Mouse (Mus musculus) liver, embryonic 12.5 days (tissue): ENCODE measurements around the gene Cldn7. TPM values are rescaled to one million over a fixed set of nuclear protein-coding genes. Genes with fewer than 3 reads are reported as not detected.
"Not testable (repeated sequence)": the region's sequence is repeated elsewhere in the genome, so short reads cannot be mapped to it uniquely, and the experiment has no call there.

Source experiments
- ATAC-seq: fragments of 200-750 bp; cut with Nextera tagmentation; 2 replicates; pipeline ENCODE4 v1.8.0; 2017; ENCODE audit warnings: moderate number of reproducible peaks, mild to moderate bottlenecking, moderate library complexity
- H3K27ac ChIP-seq: fragments of 300-500 bp; sonication (generic); 2 replicates; pipeline ENCODE4 v1.5.1; 2016; ENCODE audit warnings: mild to moderate bottlenecking
- H3K27me3 ChIP-seq: fragments of 300-500 bp; sonication (generic); replicated peaks from 2 replicates; pipeline ENCODE4 v1.6.1; 2016; ENCODE audit warnings: mild to moderate bottlenecking, moderate library complexity
- H3K36me3 ChIP-seq: fragments of 300-500 bp; sonication (generic); 2 replicates; pipeline ENCODE4 v1.6.1; 2016; ENCODE audit warnings: mild to moderate bottlenecking, moderate library complexity
- H3K4me1 ChIP-seq: fragments of 300-500 bp; sonication (generic); 2 replicates; pipeline ENCODE4 v1.6.1; 2016
- H3K4me2 ChIP-seq: fragments of 300-500 bp; sonication (generic); 2 replicates; pipeline ENCODE4 v1.6.1; 2016; ENCODE audit warnings: mild to moderate bottlenecking, moderate library complexity
- H3K4me3 ChIP-seq: fragments of 300-500 bp; sonication (generic); 2 replicates; pipeline ENCODE4 v1.5.1; 2016; ENCODE audit warnings: mild to moderate bottlenecking, moderate library complexity
- H3K9ac ChIP-seq: fragments of 300-500 bp; sonication (generic); 2 replicates; pipeline ENCODE4 v1.6.1; 2016; ENCODE audit warnings: mild to moderate bottlenecking, moderate library complexity
- H3K9me3 ChIP-seq: fragments of 300-500 bp; sonication (generic); replicated peaks from 2 replicates; pipeline ENCODE4 v1.6.1; 2016; ENCODE audit warnings: mild to moderate bottlenecking, moderate library complexity
- WGBS: fragments of 180-500 bp; shearing (Covaris S2); methylation state at CpG from one replicate; pipeline ENCODE4 v1.1.7; 2016; ENCODE audit not compliant: insufficient replicate concordance; 5-methylcytosine and 5-hydroxymethylcytosine counted together
- microRNA counts: library from miRNA; unstranded; fragments of <30 nt; microRNA quantifications from one replicate; lab custom pipeline; 2017
- microRNA-seq: library from miRNA; unstranded; fragments of <30 nt; microRNA quantifications from one replicate; pipeline ENCODE4, GENCODE M21; 2017
- polyA plus RNA-seq: library from polyadenylated mRNA; unstranded; fragments of >200 nt; fragmentation: Nextera tagmentation; extraction: Ambion mirVana; gene quantifications from 2 replicates; pipeline ENCODE4 v1.2.1, GENCODE M21; 2016

Cldn7 gene
- polyA plus RNA-seq, 1 experiment from 2014 or later, result 3.3 TPM

DNA sequence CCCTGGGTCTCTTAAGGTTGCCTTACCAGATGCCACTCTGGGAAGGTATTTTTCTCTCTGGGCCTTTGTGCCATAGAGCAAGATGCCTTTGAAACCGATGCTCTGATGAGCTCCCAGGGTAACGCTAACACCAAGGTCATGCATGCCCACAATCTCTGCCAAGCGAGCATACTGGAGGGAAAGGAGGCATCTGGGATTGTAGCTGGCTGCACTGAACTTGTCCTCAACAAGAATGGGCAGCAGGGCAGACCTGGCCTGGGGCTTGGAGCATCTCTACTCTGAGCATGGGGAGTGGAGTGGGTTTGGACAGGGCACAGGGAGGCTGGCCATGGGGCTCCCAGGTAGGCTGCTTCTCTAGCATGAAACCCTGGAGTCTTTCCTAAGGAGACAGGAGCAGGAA is 48.8 kb downstream of the Cldn7 start:
- H3K4me2 ChIP-seq, result no peak overlapping the region
- H3K9me3 ChIP-seq, result no peaks in the 10 kb centered on the region
- WGBS, result 81% methylated on average over 3 of the region's 3 CpGs
- H3K4me1 ChIP-seq, result peaks cover 36% of the 10 kb centered on the region
- ATAC-seq, result no peak
- no peaks in the 10 kb centered on the region for H3K27me3 ChIP-seq
- no peak overlapping the region for H3K9ac ChIP-seq
- peaks cover 56% of the 10 kb centered on the region for H3K36me3 ChIP-seq
- no peak overlapping the region for H3K27ac ChIP-seq
- no peak overlapping the region for H3K4me3 ChIP-seq

DNA sequence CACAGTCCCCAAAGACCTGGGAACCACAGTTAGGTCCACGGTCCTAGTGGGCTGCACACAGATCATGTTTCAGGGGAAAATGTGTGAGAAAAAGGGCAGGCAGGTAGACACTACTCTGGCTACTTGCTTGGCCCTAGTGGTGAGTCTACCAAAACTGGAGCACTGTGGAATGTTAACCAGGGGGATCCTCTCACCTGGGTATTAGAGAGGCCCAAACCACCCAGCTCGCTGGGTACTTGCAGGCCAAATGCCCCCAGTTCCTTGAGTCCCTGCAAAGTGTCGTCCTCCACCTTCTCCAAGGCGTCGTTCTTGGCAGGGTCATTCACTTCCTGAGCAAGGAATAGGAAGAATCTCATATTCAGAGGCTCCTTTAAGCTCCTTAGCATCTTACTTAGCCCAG is 49.5 kb downstream of the Cldn7 start:
- Histone ChIP-seq H3K27ac (no peak overlapping the region), H3K4me3 (peak overlapping the region; percentile 68; the same call in 1 of the 2 replicates), H3K9me3 (no peaks in the 10 kb centered on the region), H3K9ac (peak overlapping the region; percentile 82), H3K4me1 (peaks cover 42% of the 10 kb centered on the region), H3K36me3 (peaks cover 50% of the 10 kb centered on the region), H3K27me3 (no peaks in the 10 kb centered on the region), H3K4me2 (peak overlapping the region; percentile 84)
- no peak for ATAC-seq
- 62% methylated on average over 5 of the region's 5 CpGs for WGBS

DNA sequence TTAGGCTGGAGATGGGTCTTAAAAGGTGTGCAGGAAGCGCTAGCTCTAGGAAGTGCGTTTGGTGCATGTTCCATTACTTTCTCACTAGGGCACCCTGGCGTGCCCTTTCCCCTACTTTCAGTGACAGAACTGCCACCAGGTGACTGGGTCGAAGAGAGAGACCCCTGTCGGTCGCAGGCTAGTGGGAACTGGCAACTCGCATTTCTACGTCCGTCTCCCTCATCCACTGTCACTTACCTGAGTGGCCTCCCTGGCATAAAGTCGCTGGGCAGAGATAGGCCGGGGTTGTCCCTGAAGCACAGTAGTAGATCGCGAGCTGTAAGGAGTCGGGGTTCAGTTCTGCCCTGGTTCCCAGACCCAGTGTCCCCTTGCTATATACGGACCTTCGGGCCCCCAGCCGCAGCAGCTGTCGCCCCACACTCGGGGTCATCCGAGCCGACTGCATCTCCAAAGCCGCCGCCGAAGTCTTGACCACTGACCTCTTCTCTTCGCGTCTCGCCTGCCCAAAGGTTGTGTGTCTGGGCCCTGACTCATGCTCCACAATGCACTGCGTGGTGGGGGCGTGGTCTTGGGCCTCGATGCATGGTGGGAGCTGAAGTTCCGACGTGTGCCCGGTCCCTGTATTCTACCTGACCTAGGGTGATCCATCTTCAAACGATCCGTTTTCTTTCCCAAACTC is 50.4 kb downstream of the Cldn7 start, which contains the start of gene Acadvl:
TSS of gene Acadvl (minus strand) at position 532 of the 679 bp plus-strand sequence.
- WGBS, result under 1% methylated on average over 35 of the region's 35 CpGs
- ATAC-seq, result peak; percentile 91
- Histone ChIP-seq H3K27ac (peak within 1 kb of the TSS; percentile 78), H3K9ac (peak within 1 kb of the TSS; percentile 82), H3K36me3 (peaks cover 40% of the 10 kb centered on the region), H3K4me3 (peak within 1 kb of the TSS; percentile 68), H3K27me3 (no peaks in the 10 kb centered on the region), H3K4me1 (peaks cover 52% of the 10 kb centered on the region), H3K4me2 (peak within 1 kb of the TSS; percentile 84), H3K9me3 (no peaks in the 10 kb centered on the region)

GRCm38 (mm10) chr11:70015677-70016076 is 51.1 kb downstream of the Cldn7 start:
- peaks cover 58% of the 10 kb centered on the region for H3K4me1 ChIP-seq
- no peak overlapping the region for H3K27ac ChIP-seq
- WGBS, result 58% methylated on average over 6 of the region's 6 CpGs

GRCm38 (mm10) chr11:70016177-70016576 is 51.6 kb downstream of the Cldn7 start:
- not testable (repeated sequence) for ATAC-seq, H3K27me3 ChIP-seq, H3K4me3 ChIP-seq, H3K9me3 ChIP-seq, H3K4me2 ChIP-seq, H3K9ac ChIP-seq, H3K27ac ChIP-seq
- WGBS, result 78% methylated on average over 2 of the region's 2 CpGs
- Histone ChIP-seq H3K4me1 (peaks cover 63% of the 10 kb centered on the region), H3K36me3 (peaks cover 29% of the 10 kb centered on the region)

More at GRCm38 (mm10) chr11:70015677-70016076, 51.1 kb downstream of the Cldn7 start:
- peak overlapping the region; percentile 68 for H3K4me3 ChIP-seq
- H3K9ac ChIP-seq, result peak overlapping the region; percentile 82
- H3K9me3 ChIP-seq, result no peaks in the 10 kb centered on the region
- ATAC-seq, result no peak
- H3K4me2 ChIP-seq, result peak overlapping the region; percentile 84
- H3K27me3 ChIP-seq, result no peaks in the 10 kb centered on the region
- peaks cover 34% of the 10 kb centered on the region for H3K36me3 ChIP-seq

DNA sequence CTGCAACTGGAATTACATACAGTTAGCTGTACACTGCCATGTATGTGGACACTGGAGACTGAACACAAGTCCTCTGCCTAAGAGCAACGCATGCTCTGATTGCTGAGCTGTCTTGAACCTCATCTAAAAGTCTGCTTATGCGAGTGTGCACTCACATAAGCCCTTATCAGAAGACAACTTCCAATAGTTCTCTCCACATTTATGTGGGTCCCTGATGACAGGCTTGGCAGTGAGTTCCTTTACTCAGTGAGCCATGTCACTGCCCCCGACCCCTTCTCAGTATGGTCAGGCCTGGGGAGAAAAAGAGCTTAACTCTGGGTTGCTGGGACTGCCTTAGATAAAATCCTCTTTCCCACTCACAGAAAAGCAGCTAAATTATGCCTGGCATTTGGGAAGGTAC is 52.1 kb downstream of the Cldn7 start, which contains the start of gene Dlg4:
TSS of gene Dlg4 (plus strand) at position 274 of the 400 bp plus-strand sequence.
- no peak within 1 kb of the TSS for H3K4me3 ChIP-seq
- 56% methylated on average over 3 of the region's 3 CpGs for WGBS

GRCm38 (mm10) chr11:70017199-70017767 is 52.7 kb downstream of the Cldn7 start:
- no peak overlapping the region for H3K4me2 ChIP-seq

More for the DNA sequence above, 52.1 kb downstream of the Cldn7 start, which contains the start of gene Dlg4:
- no peaks in the 10 kb centered on the region for H3K27me3 ChIP-seq
- peaks cover 24% of the 10 kb centered on the region for H3K36me3 ChIP-seq
- no peaks in the 10 kb centered on the region for H3K9me3 ChIP-seq
- no peak for ATAC-seq
- H3K9ac ChIP-seq, result peak within 1 kb of the TSS; percentile 82; the same call in 1 of the 2 replicates
- H3K4me2 ChIP-seq, result peak within 1 kb of the TSS; percentile 84; the same call in 1 of the 2 replicates
- H3K27ac ChIP-seq, result no peak within 1 kb of the TSS
- peaks cover 68% of the 10 kb centered on the region for H3K4me1 ChIP-seq

More at GRCm38 (mm10) chr11:70017199-70017767, 52.7 kb downstream of the Cldn7 start:
- H3K27ac ChIP-seq, result no peak overlapping the region
- no peaks in the 10 kb centered on the region for H3K9me3 ChIP-seq
- WGBS, result 46% methylated on average over 7 of the region's 7 CpGs
- no peak for ATAC-seq
- H3K4me3 ChIP-seq, result no peak overlapping the region
- peaks cover 18% of the 10 kb centered on the region for H3K36me3 ChIP-seq
- H3K9ac ChIP-seq, result no peak overlapping the region
- H3K4me1 ChIP-seq, result peaks cover 69% of the 10 kb centered on the region
- peaks cover 4% of the 10 kb centered on the region; the same call in 1 of the 2 replicates for H3K27me3 ChIP-seq

MicroRNA genes within 50 kb of the gene (microRNA counts, 519-probe panel; counts per million panel counts)
- microRNA mmu-miR-324-3p (lab: Ali Mortazavi, UCI) (582 counts per million, percentile 70 among the panel's probes with 10 or more counts), microRNA mmu-miR-324-5p (lab: Ali Mortazavi, UCI) (582 counts per million, percentile 70 among the panel's probes with 10 or more counts)

Small RNAs within 50 kb of the gene (microRNA-seq; reads per million reads assigned to microRNA genes)
- 1.1 reads per million for gene Gm44349
- 2,716 reads per million, percentile 83 among the genes with 10 or more reads in this experiment for gene Mir324

Other genes with a start within 250 kb of the Cldn7 start
- 17.4 and 20.2 TPM in 2 replicates for gene Polr2a, start 206.1 kb upstream of the Cldn7 start, polyA plus RNA-seq
- not detected in 2 replicates for gene Slc35g3, start 202.8 kb upstream of the Cldn7 start, polyA plus RNA-seq
- gene Zbtb4, start 198.9 kb upstream of the Cldn7 start, polyA plus RNA-seq, result 0.43 and 0.70 TPM in 2 replicates
- gene Chrnb1, start 168.8 kb upstream of the Cldn7 start, polyA plus RNA-seq, result 0.63 and 0.64 TPM in 2 replicates
- 0.45 and 0.48 TPM in 2 replicates for gene Fgf11, start 162.9 kb upstream of the Cldn7 start, polyA plus RNA-seq
- 0.59 and 0.72 TPM in 2 replicates for gene Tmem102, start 159.2 kb upstream of the Cldn7 start, polyA plus RNA-seq
- not detected in 2 replicates for gene Gm39566, start 149.5 kb upstream of the Cldn7 start, polyA plus RNA-seq
- gene Spem2, start 146.3 kb upstream of the Cldn7 start, polyA plus RNA-seq, result not detected in 2 replicates
- not detected in 2 replicates for gene Spem1, start 142.6 kb upstream of the Cldn7 start, polyA plus RNA-seq
- gene Nlgn2, start 127.0 kb upstream of the Cldn7 start, polyA plus RNA-seq, result 1.3 and 1.4 TPM in 2 replicates
- 330 and 338 TPM in 2 replicates for gene Tmem256, start 126.3 kb upstream of the Cldn7 start, polyA plus RNA-seq
- gene Plscr3, start 118.4 kb upstream of the Cldn7 start, polyA plus RNA-seq, result 37.0 and 37.7 TPM in 2 replicates
- 1.2 and 1.4 TPM in 2 replicates for gene Tnk1, start 106.0 kb upstream of the Cldn7 start, polyA plus RNA-seq
- gene Tmem95, start 86.8 kb upstream of the Cldn7 start, polyA plus RNA-seq, result not detected in 2 replicates
- 1.3 TPM in 2 replicates for gene Kctd11, start 83.4 kb upstream of the Cldn7 start, polyA plus RNA-seq
- gene Acap1, start 69.2 kb upstream of the Cldn7 start, polyA plus RNA-seq, result 7.6 and 8.1 TPM in 2 replicates
- 2.3 TPM in 2 replicates for gene 2810408A11Rik, start 63.8 kb upstream of the Cldn7 start, polyA plus RNA-seq
- 4.5 and 5.7 TPM in 2 replicates for gene Neurl4, start 63.7 kb upstream of the Cldn7 start, polyA plus RNA-seq
- gene Gps2, start 50.9 kb upstream of the Cldn7 start, polyA plus RNA-seq, result 125 TPM in 2 replicates
- 2,199 and 2,266 TPM in 2 replicates for gene Eif5a, start 42.8 kb upstream of the Cldn7 start, polyA plus RNA-seq
- 0.20 and 0.25 TPM in 2 replicates for gene Ybx2, start 29.0 kb upstream of the Cldn7 start, polyA plus RNA-seq
- gene Slc2a4, start 16.6 kb upstream of the Cldn7 start, polyA plus RNA-seq, result 14.9 and 17.0 TPM in 2 replicates
- 14.0 and 15.2 TPM in 2 replicates for gene Ctdnep1, start 16.4 kb downstream of the Cldn7 start, polyA plus RNA-seq
- 88.1 and 91.8 TPM in 2 replicates for gene Elp5, start 17.7 kb downstream of the Cldn7 start, polyA plus RNA-seq
- 260 and 270 TPM in 2 replicates for gene Gabarap, start 26.4 kb downstream of the Cldn7 start, polyA plus RNA-seq
- 39.5 and 40.9 TPM in 2 replicates for gene Phf23, start 31.0 kb downstream of the Cldn7 start, polyA plus RNA-seq
- gene Dvl2, start 35.8 kb downstream of the Cldn7 start, polyA plus RNA-seq, result 13.4 and 13.7 TPM in 2 replicates
- 89.9 and 91.3 TPM in 2 replicates for gene Acadvl, start 50.6 kb downstream of the Cldn7 start, polyA plus RNA-seq
- 2.3 and 2.7 TPM in 2 replicates for gene Dlg4, start 52.2 kb downstream of the Cldn7 start, polyA plus RNA-seq
- 0.51 and 0.63 TPM in 2 replicates for gene Asgr1, start 89.3 kb downstream of the Cldn7 start, polyA plus RNA-seq
- 4.3 and 4.8 TPM in 2 replicates for gene Asgr2, start 127.9 kb downstream of the Cldn7 start, polyA plus RNA-seq
- gene Mgl2, start 165.6 kb downstream of the Cldn7 start, polyA plus RNA-seq, result 0.72 and 0.80 TPM in 2 replicates
- gene Clec10a, start 191.4 kb downstream of the Cldn7 start, polyA plus RNA-seq, result 0.33 TPM in 1 of 2 replicates, not detected in the other
- gene Slc16a11, start 248.0 kb downstream of the Cldn7 start, polyA plus RNA-seq, result 1.5 and 1.8 TPM in 2 replicates